Mouse (Mus musculus) left cerebral cortex, adult 8-10 months (tissue): ENCODE measurements at regions not wholly inside any gene's neighbourhood (a gene's known extent, or its start where the extent isn't known, plus 50 kb on each side); places are given as distances from the start of the nearest gene placed in this dataset.
A peak's percentile ranks its signal among the peaks of the same experiment; 100 is the strongest.

ENCODE experiments used
- DNase-seq, 2 experiments: peaks; one replicate each; pipeline ENCODE4 v3.0.0; 2022; ENCODE audit warnings: low spot score in 2 of 2

DNA sequence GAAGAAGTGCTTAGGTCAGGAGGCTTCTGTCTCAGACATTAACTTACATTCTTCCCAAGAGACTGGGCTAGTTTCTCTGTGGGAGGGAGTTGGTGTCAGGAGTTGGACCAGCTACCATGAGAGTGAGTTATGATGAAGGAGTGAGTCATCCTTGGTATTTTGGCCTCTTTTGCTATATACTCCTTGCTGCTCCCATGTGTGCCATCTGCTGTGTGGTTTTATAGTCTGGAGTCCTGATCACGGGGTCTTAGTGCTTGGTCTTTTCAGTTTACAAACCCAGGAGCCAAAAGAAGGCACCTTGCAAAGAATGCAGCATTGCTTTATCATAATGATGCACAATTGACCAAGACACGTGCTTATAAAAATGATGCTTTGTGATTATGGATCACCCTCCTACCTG lies 56.6 kb downstream of the Zfp503 start:
- peak in 1 of 2 experiments; percentile 69 for DNase-seq

DNA sequence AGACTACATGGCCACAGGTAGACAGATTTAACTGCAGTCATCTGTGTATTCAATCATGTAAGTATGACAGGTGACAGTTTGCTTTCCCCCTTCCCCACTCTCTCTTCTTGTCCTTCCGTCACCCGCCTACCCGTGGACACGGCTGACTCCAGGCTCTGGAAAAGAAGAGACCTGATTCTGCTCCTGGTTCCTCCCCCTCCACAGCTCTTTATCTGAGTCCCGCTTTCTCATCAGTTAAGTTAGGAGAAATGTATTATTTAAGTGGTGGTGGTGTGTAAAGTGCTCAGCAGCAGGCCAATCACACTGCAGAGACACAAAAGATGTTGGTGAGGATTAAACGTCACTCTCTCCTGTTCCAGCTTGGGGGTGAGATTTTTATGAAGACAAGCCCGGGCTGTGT lies 57.5 kb downstream of the Zfp503 start:
- no peak for DNase-seq

DNA sequence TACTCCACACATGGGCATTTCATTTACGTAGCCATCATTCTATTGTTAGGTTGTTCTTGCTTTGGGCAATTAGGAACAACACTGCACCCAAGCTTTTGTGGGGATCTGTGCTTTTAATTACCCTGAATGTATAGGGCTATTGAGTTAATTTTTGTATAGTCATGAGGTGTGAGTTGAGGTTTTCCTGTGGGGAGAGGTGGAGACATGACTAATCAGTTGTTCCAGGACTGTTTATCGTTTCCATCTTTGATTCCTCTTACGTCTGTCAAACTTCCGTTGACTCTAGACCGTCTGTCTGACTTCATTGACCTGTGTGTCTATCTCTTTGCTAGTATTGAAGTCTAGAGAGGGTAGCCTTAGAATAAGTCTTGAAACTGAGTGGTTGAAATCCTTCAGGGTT lies 60.4 kb downstream of the Zfp503 start:
- DNase-seq = no peak

DNA sequence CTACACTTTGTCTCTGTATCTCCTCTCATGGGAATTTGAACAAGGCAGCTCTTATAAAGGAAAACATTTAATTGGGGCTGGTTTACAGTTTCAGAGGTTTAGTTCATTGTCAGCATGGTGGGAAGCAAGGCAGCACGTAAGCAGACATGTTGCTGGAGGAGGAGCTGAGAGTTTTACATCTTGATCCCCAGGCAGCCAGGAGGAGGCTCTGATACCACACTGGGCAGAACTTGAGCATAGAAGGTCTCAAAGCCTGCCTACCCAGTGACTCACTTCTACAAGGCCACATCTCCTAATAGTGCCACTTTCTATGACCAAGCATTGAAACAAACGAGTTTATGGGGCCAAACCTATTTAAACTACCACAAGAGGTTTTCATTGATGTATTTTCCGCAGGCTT lies 67.9 kb upstream of the Comtd1 start:
- DNase-seq = no peak

DNA sequence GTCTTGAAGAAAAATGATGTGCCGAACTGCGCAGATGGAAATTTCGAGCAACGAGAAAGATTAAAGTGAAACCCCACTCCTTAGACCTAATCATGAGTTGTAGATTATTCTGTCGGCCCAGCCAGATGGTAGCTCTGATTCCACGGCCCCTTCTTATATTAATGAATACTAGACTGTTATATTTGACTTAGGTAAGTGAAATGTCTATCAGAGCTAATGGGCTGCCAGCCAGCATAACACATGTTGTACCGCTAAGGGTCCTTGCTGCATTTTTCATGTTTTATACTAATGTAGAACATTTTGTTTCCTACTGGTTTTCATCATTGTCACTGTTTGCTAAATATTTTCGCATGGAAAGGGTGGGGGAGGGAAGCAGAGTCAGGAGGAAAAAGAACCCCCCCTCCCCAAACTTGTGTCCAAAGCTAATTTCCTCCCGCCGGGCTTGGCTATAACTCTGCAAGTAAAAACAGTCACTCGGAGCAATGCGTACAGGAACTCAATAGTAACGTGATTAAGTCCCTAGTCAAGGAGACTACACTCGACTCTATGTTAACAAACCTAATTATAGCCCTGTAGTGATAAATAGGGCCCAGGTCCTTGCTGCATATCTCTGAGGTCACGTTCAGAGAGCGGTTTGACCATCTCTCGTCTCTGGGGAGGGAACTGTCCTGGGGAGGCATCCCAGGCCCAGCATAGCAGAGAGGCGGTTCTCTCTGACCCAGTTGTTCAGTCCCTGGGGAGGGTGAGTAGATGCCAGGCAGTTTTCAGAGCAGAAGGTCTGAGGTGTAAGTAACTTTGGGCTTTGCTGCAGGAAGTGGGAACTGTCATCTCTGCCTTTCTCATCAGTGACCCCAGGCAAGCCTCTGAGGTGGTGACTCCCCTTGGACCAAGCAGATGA lies 56.0 kb upstream of the Comtd1 start:
- DNase-seq = no peak

DNA sequence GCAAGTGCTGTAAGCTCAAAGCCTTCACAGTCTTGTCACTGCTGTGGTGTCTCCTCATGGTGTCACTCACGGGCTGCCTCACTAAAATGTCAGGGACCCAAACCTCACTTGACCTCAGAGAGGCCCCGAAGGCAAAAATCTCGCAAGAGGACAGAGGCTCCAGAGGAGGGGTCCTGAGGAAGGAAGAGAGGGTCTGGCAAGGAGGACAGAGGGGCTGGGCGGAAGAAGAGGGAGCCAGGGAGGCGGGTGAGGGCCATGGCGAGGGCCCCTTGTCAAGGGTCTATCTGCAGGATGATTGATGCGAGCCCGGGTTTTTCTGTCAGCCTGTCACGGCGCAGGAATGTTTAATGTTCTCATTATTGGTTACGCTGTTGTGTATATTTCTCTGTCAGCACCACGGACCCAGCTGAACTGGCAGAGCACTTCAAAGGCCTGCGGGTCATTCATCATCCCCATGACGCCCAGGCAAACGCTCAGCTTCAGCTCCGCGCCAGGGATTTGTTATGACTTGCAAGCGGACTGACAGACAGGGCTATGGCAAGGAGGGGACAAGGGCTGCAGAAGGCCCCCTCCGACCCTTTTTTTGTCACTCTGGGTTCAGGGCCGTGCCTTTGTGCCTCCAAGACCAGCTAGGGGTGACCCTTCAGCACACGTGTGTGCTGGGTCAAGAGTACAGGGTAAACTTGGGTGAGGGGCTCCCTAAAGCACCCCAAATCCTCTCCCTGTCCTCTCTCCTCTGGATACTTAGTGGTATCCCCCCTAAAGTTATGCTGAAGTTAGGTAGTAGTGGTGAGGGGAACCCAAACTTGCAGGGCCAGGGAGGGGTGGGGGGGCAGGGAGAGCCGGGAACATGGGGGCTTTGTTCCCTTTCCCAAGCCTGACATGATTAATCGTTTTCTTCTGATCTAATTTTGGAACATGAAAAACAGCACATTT lies 55.1 kb upstream of the Comtd1 start:
- no peak for DNase-seq

DNA sequence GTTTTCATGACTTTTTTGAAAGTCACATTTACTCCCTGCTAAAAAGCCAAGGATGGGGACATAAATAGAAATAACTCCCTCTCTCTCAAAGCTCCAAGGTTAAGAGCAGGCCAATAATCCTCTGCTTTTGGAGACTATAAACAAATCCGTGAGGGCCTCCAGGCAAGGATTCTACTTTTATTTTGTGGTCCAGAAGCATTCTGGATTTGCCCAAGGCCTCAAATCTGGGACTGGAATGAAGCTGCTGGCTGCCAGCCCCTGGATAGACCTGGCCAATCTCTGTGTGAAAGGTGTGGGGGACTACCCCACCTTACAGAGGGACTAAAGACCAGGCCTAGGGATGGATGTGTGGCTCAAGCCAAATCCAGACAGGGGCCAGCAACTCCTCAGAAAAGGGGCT lies 54.1 kb upstream of the Comtd1 start:
- DNase-seq = no peak

DNA sequence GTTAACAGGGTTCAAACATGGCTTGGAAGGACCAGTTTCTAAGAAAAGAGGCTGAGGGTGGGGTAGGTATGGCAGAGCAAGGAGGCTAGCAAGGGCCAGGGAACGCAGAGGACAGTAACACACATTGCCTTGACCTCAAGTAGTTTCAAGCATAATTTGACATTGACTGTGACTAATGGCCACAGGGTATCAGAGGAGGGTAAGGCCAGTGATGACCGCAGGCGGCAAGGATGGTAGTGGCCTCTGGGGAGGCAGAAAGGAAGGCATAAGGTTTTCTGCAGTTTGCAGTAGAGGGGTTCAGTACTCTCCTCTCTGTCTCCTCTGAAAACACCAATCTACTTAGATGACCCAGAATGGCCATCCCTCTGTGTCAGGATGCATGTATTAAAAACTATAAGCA lies 53.7 kb upstream of the Comtd1 start:
- no peak for DNase-seq

DNA sequence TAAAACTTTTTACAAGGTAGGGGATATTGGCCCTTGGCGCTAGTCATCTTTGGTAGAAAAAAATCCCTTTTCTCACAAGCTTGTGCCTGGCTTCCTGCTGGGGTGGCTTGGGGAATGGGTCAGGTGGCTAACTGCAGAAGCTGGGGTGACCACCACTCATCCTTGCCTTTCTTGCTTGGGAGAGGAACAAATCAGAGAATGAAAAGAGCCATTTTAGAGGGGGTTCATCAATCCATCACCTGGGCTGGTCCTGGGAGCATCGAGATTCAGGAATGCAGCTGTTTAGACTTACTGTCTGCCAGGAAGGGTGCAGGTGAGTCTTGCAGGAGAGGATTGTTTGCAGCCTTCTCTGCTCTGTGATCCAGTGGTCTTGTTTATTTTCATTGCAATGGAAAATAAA lies 52.2 kb upstream of the Comtd1 start:
- DNase-seq = no peak

DNA sequence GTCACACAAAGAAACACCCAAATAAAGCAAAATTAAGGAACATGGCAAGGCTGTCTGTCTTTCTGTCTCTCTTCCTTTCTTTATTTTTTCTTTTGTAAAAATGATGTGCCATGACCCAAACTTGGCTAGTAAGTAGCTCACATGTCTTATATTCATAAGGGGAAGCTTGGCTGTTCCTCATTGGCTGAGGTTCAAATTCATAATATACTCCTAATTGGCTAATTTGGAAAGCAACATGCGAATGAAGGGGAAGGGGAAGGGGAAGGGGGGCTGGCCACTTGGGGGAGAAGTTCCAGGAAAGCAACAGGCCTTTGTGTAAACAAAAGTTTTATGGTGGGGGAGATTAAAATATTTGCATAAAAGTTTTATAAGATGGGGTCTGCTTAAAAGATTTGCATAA lies 51.7 kb upstream of the Comtd1 start:
- DNase-seq = no peak
